Comparison of ENCODE assay signal across 21 mouse cellular contexts in the genomic region with DNA sequence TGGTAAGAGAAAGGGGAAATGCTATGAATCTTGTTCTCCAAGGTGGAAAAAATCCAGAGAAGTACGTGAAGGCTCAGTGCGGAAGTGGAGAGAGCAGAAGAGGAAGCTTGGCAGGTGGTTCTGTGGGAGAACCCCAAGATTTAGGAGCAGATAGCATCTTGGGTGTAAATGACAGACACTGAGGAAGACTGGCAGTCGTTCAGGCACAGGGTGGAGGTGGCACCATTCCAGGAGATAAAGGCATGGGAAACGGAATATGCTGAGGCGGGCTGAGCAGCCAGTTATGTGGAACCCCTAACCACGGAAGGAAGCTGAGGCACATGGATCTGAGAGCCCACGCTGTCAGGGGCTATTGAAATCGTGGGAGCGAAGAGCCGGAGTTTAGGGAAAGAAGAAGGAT.
DNase-seq lines count a peak whose midpoint lies in the region; ATAC-seq and TF ChIP-seq lines count a peak whose summit lies in the region.
"Had no signal": no experiment of that assay in that cellular context is flagged by ENCODE, and none has a peak within 500 bp of the region (broad histone marks: within the 10 kb centered on the region; RNA-seq: fewer than 3 reads in every experiment).

No protein-coding gene starts in this region.

- no peak overlapping the region for H3K9ac ChIP-seq in forebrain, embryonic 14.5 days (ENCODE audit: low read length)
- no peak overlapping the region for H3K9ac ChIP-seq in kidney, embryonic 15.5 days
- H3K9ac ChIP-seq: embryonic facial prominence, embryonic 12.5 days; hindbrain, embryonic 15.5 days; lung, embryonic 14.5 days; neural tube, embryonic 15.5 days; stomach, embryonic 15.5 days had no signal

- WGBS in forebrain, embryonic 14.5 days, result 62% methylated on average over 10 of the region's 10 CpGs
- WGBS in forebrain, embryonic 10.5 days, result 80% methylated on average over 10 of the region's 10 CpGs
- 67% methylated on average over 10 of the region's 10 CpGs for WGBS in kidney, embryonic 15.5 days

- no peak for TF ChIP-seq POLR2A in brain, embryonic 14.5 days (IDR thresholded peaks at IDR 0.05; ENCODE audit: borderline replicate concordance, extremely low read depth, insufficient read depth, insufficient read length, poor library complexity, severe bottlenecking)

- no peak for TF ChIP-seq CTCF in brain, embryonic 14.5 days (IDR thresholded peaks at IDR 0.05; ENCODE audit: borderline replicate concordance, extremely low read depth, insufficient read depth, insufficient read length)

- H3K9me3 ChIP-seq in forebrain, embryonic 14.5 days (replicated peaks; ENCODE audit: control insufficient read depth, low read length), result no peaks in the 10 kb centered on the region
- no peaks in the 10 kb centered on the region for H3K9me3 ChIP-seq in forebrain, embryonic 10.5 days
- H3K9me3 ChIP-seq in kidney, embryonic 15.5 days (replicated peaks), result no peaks in the 10 kb centered on the region
- H3K9me3 ChIP-seq: embryonic facial prominence, embryonic 12.5 days; hindbrain, embryonic 15.5 days; neural tube, embryonic 15.5 days; stomach, embryonic 15.5 days had no signal

- peak; percentile 58; the same call in 1 of the 2 replicates for ATAC-seq in forebrain, embryonic 14.5 days
- no peak for ATAC-seq in kidney, embryonic 15.5 days (replicated peaks; ENCODE audit: low FRiP score)
- ATAC-seq: intestine, postnatal 0 days; Patski had no signal

- no peak overlapping the region for H3K4me3 ChIP-seq in forebrain, embryonic 14.5 days (ENCODE audit: low read depth, low read length)
- no peak overlapping the region for H3K4me3 ChIP-seq in forebrain, embryonic 10.5 days
- no peak overlapping the region for H3K4me3 ChIP-seq in kidney, embryonic 15.5 days (replicated peaks)
- H3K4me3 ChIP-seq: embryonic facial prominence, embryonic 12.5 days; hindbrain, embryonic 15.5 days; neural tube, embryonic 15.5 days; stomach, embryonic 15.5 days had no signal

- intact Hi-C loops in left cerebral cortex, postnatal 4 days (cut with DNase I), result no loop called here

- no peak overlapping the region for H3K27ac ChIP-seq in forebrain, embryonic 14.5 days (ENCODE audit: low read depth, low read length)
- no peak overlapping the region for H3K27ac ChIP-seq in forebrain, embryonic 10.5 days
- H3K27ac ChIP-seq in kidney, embryonic 15.5 days, result no peak overlapping the region
- H3K27ac ChIP-seq: embryonic facial prominence, embryonic 12.5 days; hindbrain, embryonic 15.5 days; neural tube, embryonic 15.5 days; stomach, embryonic 15.5 days had no signal

- H3K4me2 ChIP-seq in forebrain, embryonic 14.5 days (ENCODE audit: low read length), result no peak overlapping the region
- no peak overlapping the region for H3K4me2 ChIP-seq in kidney, embryonic 15.5 days
- H3K4me2 ChIP-seq: embryonic facial prominence, embryonic 12.5 days; hindbrain, embryonic 15.5 days; liver, embryonic 11.5 days; lung, embryonic 14.5 days; neural tube, embryonic 15.5 days; stomach, embryonic 15.5 days had no signal

- no peaks in the 10 kb centered on the region for H3K27me3 ChIP-seq in forebrain, embryonic 14.5 days (replicated peaks; ENCODE audit: control insufficient read depth, insufficient read depth, low read length)
- peaks cover 7% of the 10 kb centered on the region for H3K27me3 ChIP-seq in forebrain, embryonic 10.5 days (ENCODE audit: poor library complexity, severe bottlenecking)
- H3K27me3 ChIP-seq in kidney, embryonic 15.5 days, result 0 out of 2 replicates have a peak, but pooled peaks cover 6% of the 10 kb centered on the region
- H3K27me3 ChIP-seq: embryonic facial prominence, embryonic 12.5 days; hindbrain, embryonic 15.5 days; neural tube, embryonic 15.5 days; Patski; stomach, embryonic 15.5 days had no signal

- no peaks in the 10 kb centered on the region for H3K4me1 ChIP-seq in forebrain, embryonic 14.5 days (ENCODE audit: control insufficient read depth, insufficient read depth, low read length)
- H3K4me1 ChIP-seq in forebrain, embryonic 10.5 days, result peaks cover 9% of the 10 kb centered on the region; the same call in 1 of the 2 replicates
- H3K4me1 ChIP-seq in kidney, embryonic 15.5 days, result no peaks in the 10 kb centered on the region
- H3K4me1 ChIP-seq: embryonic facial prominence, embryonic 12.5 days; hindbrain, embryonic 15.5 days; stomach, embryonic 15.5 days had no signal

- peak; percentile 59 for DNase-seq in forebrain, embryonic 14.5 days (ENCODE audit: low spot score)
- DNase-seq in forebrain, embryonic 10.5 days (ENCODE audit: extremely low spot score, low spot score), result no peak
- peak; percentile 21 for DNase-seq in left cerebral cortex, postnatal 4 days
- no peak for DNase-seq in left cerebral cortex, adult 8-10 months (ENCODE audit: low spot score in 2 of 2)
- peak; percentile 66 for DNase-seq in brain, embryonic 14.5 days (ENCODE audit: low read depth)
- peak; percentile 58 to 71 for DNase-seq in cerebellum, postnatal 25 days
- no peak for DNase-seq in kidney, adult 11 months
- DNase-seq: gastrocnemius, postnatal 10 days; heart, postnatal 14 days; kidney, postnatal 36 days; retina, postnatal 1 day; thymus, postnatal 36 days had no signal

- no peaks in the 10 kb centered on the region for H3K36me3 ChIP-seq in forebrain, embryonic 14.5 days (ENCODE audit: control insufficient read depth, insufficient read depth, low read length)
- H3K36me3 ChIP-seq in forebrain, embryonic 10.5 days (replicated peaks), result no peaks in the 10 kb centered on the region
- H3K36me3 ChIP-seq in kidney, embryonic 15.5 days, result no peaks in the 10 kb centered on the region
- H3K36me3 ChIP-seq: embryonic facial prominence, embryonic 12.5 days; hindbrain, embryonic 15.5 days; neural tube, embryonic 15.5 days; stomach, embryonic 15.5 days had no signal

Comparison
In these comparisons a context has a peak if more than half of its experiments do, and no peak if none do; other contexts are left out.
1. DNase-seq: peak in forebrain, embryonic 14.5 days (single experiment), left cerebral cortex, postnatal 4 days (single experiment), brain, embryonic 14.5 days (single experiment) and cerebellum, postnatal 25 days (2 of 2); none in forebrain, embryonic 10.5 days (single experiment), left cerebral cortex, adult 8-10 months (0 of 2) and kidney, adult 11 months (single experiment).